Mouse (Mus musculus) frontal cortex, adult 2 months (tissue): ENCODE measurements around the gene Rtn4. TPM values are rescaled to one million over a fixed set of nuclear protein-coding genes. Genes with fewer than 3 reads are reported as not detected.
"Not testable (repeated sequence)": the region's sequence is repeated elsewhere in the genome, so short reads cannot be mapped to it uniquely, and the experiment has no call there.

ENCODE experiments used
- DNase-seq, 2 experiments: peaks; one replicate each; pipeline ENCODE4 v3.0.0; 2022; ENCODE audit warnings: low spot score in 1 of 2; ENCODE audit errors: extremely low spot score in 1 of 2
- polyA plus RNA-seq: library from polyadenylated mRNA; depleted of rRNA; stranded (reverse); fragments of >200 nt; gene quantifications from 2 replicates; pipeline ENCODE4 v1.2.3, GENCODE M21; 2012; rRNA removed

The Rtn4 gene
- 587 and 624 TPM in 2 replicates for polyA plus RNA-seq

DNA sequence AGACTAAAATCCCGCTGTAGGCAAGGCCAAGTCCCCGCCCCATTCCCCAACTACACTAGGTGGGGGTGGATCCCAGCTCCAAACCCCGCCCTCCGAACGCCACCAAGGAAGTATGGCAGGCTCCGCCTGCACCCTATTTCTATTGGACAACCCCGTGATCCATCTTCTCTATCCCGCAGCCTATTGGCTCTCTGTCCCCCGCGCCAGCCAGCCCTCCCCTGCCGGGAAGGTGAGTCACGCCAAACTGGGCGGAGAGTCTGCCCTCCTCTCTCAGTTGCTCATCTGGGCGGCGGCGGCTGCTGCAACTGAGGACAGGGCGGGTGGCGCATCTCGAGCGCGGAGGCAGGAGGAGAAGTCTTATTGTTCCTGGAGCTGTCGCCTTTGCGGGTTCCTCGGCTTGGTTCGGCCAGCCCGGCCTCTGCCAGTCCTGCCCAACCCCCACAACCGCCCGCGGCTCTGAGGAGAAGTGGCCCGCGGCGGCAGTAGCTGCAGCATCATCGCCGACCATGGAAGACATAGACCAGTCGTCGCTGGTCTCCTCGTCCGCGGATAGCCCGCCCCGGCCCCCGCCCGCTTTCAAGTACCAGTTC lies at the start of gene Rtn4:
Rtn4 (plus strand) TSS at position 265 of the 590 bp plus-strand sequence.
- peak; percentile 97 to 98 for DNase-seq

- DNase-seq, result no peak
Measured at GRCm38 (mm10) chr11:29644421-29644820, 48.3 kb upstream of the Rtn4 start.

DNA sequence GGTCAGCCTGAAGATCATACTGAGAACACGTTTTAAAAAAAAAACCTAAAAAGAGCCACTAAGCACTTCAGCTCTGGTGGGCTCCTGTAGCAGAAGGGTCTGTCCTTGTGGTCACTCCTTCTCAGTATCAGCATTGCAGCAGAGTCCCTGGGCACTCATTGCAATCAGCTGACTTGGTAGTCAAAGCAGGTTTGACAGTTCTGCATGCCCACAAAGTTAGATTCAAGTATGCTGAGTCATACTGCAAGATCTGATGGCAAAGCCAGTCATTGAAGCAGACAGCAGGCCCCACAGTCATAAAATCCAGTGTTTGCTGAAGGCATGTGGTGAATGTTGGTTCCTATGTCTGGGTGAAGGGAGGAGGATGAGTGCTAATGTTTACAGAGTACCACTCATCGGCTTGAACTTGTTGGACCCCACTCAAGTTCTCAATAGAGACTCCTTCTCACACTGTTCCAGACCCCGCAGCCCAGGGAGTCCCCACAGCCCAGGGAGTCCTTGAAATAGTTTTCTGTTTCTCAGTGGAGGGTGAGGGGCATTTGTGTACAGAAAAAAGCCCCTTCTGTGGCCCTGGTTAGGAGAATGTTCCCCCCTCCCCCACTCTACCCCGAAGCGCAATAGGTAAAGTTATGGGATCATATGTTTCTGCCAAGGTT lies 47.2 kb upstream of the Rtn4 start:
- DNase-seq, result no peak

DNA sequence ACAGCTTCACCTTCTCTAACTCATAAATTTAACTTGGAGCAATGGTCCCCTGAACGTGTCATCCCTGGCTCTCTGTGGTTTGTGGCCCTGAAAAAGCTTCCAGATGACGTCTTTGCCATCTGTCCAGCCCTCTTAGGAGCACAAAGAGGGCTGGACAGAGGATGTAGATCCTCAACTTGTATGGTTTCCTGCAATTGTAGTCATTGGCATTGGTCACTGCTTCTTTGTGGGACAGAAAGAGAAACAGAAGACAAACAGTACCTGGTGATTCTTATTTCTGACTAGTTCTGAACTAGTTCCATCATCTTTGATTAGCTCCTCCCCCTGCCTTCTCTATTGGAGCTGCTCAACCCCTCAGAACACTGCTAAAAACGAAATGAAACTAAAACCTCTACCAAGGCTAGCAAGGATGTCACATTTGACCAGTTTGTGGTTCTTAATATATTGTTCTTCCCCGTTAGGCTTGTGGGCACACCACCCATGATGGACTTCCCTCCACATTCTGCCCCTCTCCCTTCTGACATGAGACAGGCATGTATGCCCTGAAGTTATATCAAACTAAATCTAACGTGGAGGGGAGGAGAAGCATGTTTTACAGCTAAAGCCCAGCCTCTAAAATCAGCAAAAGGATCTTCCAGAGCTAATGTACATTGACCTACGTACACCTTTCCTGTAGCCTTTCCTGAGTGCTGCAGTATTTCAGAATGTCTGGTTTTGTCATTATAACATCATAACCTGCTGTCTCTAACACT lies 45.0 kb upstream of the Rtn4 start:
- DNase-seq, result no peak

GRCm38 (mm10) chr11:29655381-29655780 lies 37.4 kb upstream of the Rtn4 start:
- DNase-seq, result not testable (repeated sequence)

DNA sequence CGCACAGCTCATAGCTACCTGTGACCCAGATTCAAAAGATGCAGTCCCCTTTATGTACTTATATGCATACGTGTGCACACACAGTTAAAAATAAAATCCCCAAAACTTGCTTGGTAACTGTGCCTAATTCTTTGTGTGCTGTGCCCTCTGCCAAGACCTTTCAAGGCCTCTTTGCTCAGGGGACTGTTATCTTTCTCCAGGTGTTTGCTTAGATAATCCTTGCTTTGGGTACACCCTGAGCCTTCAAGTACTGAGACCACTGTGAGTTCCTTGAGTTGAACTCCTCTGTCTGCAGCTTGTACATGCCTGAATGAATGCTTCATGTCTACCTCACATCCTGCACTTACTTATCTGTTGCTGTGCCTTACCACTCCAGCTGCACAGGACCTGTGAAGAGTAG lies 32.0 kb upstream of the Rtn4 start:
- DNase-seq, result no peak

DNA sequence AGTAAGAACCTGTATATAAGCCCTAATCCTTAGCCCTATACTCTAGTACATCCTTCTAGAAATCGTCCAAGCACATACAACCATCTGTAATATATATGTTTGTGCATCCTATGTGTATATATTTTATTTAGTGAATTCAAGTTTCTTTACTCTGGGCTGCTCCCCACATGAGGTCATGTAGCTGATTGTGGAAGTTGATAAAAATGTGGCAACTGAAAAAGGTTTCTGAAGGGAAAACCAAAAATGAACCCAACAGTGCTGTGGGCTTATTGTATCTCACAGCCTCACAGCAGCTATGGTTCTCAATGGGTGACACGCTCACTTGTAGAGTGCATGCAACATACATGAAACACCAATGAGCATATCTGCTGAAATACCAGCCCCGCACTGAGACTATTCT lies 25.1 kb upstream of the Rtn4 start:
- no peak for DNase-seq

DNA sequence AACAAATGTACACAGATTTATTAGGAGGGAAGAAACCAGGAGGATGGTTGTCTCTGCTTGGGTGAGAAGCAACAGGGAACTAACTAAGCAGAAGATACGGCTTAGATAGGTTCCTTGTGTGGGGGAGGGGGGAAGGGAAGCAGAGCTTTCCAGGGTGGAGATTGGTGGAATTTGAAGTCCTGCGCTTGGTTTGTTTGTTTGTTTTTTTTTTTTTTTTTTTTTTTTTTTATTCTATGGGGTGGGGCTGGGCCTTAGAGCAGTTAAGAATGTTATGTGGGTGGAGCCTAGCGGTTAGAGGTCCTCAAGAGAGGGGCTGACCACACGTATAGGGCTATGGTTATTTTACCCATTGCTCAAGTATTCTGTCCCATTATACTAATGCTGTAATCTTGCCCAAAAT lies 23.0 kb upstream of the Rtn4 start:
- DNase-seq, result no peak

GRCm38 (mm10) chr11:29673359-29673758 lies 19.4 kb upstream of the Rtn4 start:
- DNase-seq, result peak; percentile 27 to 40

- no peak for DNase-seq
Measured at GRCm38 (mm10) chr11:29676718-29677117, 16.0 kb upstream of the Rtn4 start.

DNA sequence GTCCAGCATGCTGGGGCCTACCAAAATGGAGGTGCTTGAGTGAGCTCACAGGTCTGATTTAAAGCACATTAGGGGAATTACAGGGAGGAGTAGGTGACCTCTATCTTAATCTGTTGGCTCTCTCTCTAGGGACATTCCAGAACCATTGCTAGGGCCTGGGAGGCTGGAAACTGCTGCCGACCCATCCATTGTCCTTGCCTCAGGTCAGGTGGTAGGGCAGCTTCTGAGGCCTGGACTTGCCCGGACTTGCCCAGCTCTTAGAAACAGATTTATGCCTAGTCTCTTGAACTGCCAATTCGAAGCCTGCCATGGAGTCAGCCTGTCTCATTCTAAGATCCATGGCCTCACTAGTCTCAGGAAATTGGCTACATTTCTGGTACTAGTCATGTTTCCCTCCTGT lies 12.8 kb upstream of the Rtn4 start:
- DNase-seq, result no peak

DNA sequence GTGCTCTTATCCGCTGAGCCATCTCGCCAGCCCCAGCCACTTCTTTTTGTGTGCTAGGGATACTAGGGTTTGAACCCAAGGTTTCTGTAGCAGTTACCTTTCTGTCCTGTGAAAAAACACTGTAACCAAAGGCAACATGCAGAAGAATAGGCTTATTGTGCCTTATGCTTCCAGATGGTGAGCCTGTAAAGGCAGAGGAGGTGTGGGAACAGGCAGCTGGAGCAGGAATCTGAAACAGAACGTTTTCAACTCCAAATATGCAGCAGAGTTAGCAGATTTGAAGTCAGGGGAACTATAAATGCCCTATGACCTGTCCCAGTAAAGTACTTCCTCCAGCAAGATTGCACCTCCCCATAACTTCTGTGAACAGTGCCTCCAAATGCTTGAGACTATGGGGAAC lies 12.0 kb upstream of the Rtn4 start:
- DNase-seq, result peak; percentile 5 to 36

DNA sequence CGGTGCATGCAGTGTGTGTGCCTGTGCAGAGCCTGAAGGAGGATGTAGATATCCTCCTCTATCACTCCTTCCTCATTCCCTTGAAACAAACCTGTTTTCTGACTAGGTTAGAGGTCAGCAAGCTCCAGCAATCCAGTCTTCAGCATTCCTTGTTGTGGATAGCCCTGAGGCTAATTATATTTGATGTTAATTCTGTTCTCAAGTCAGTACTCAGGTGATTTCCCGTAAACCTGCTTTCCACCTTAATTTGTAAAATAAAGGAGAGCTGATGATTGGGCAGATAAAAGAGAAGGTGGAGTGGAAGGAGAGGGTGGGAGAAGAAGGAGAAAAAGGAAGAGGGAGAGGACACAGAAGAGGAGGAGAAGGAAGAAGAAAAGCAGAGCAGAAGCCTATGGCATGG lies 8.5 kb upstream of the Rtn4 start:
- DNase-seq, result no peak

GRCm38 (mm10) chr11:29686176-29686575 lies 6.6 kb upstream of the Rtn4 start:
- DNase-seq, result no peak

GRCm38 (mm10) chr11:29691556-29691955 lies 1.2 kb upstream of the Rtn4 start:
- DNase-seq, result no peak

DNA sequence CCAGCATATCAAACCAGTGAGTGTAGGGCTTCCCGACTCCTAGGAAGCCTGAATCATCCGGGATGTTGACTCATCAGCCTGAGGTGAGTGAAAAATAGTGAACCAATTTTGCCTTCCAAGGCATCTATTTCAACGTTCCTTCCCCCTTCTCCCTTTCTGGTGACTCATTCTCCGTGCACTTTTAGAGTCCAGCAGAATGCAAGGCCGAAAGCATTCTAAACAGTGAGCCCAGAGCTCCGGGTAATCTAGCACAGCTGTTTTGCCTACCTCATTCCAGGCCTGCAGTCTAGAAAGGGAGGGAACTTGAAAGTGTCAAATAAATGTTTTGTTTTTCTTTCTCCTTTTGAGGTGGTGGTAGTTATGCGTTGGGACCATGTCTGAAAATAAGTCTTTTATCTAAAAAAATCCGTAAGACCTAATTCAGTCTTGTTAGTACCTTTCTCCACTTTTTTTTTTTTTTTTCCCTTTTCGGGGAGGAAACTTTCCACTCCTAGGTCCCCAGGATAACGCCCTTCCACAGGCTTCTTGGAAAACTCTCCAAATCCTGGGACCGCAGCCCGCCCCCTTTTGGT lies 550 bp upstream of the Rtn4 start:
- peak; percentile 27 to 66 for DNase-seq

GRCm38 (mm10) chr11:29693576-29694410 lies 1.0 kb downstream of the Rtn4 start:
- peak; percentile 66 to 86 for DNase-seq

DNA sequence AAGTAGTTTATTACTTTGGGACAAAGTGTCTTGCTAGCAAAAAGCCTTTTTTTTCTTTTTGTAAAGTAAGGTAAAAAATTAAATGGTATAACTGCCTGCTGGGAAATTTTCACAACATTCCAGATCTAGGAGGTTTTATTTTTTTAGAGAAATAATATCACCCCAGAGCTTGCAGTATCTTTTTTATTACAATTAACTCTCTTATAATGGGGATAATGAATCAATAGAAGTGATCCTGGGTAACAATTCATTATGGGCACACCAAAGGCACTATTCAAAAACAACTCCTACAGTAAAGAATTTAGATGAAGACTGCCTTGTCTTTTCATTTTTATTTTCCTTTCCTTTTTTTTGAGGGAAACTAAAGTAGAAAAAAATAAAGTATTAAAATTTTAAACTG lies 2.0 kb downstream of the Rtn4 start:
- no peak for DNase-seq

DNA sequence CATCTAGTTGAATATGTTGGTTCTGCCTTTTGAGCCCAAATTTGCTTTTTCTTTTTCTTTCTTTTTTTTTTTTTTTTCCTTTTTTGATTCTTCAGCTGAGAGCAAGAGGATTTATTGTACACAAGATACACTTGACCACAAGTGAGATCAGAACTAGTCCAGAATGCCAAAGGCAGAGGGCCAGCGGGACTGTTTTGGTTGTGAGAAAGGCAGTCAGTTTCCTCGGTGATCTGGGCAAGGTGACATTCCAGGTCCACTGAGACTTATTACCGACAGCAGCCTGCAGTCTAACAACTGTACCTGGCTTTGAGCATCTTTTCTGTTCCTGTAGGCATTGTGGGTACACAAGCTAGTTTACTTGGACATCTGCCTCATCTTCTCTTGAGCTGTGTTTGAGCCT lies 10.0 kb downstream of the Rtn4 start:
- DNase-seq, result no peak

DNA sequence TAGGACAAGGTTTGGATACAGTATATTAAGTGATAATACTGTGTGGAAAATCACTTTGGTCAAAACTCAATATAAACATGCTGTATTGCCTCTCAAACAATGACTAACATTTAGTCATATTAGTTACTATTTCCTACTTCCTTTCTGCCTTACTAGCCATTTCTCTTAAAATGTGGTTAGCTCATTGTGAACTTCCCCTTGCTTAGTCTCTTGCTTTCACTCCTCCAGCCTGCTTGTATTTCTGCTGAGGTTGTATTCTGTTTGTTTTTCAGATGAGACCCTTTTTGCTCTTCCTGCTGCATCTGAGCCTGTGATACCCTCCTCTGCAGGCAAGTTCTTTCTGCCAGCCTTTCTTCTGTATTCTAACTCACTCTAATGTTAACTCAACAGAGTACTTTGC lies 12.5 kb downstream of the Rtn4 start:
- DNase-seq, result no peak

DNA sequence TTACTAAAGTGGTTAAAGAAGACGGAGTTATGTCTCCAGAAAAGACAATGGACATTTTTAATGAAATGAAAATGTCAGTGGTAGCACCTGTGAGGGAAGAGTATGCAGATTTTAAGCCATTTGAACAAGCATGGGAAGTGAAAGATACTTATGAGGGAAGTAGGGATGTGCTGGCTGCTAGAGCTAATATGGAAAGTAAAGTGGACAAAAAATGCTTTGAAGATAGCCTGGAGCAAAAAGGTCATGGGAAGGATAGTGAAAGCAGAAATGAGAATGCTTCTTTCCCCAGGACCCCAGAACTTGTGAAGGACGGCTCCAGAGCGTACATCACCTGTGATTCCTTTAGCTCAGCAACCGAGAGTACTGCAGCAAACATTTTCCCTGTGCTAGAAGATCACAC lies 14.1 kb downstream of the Rtn4 start:
- DNase-seq, result no peak
